Mouse (Mus musculus) NIH3T3 (cell line): Measurements from ENCODE around the gene Ndufa8.

Experiments used
- DNase-seq: peaks from one replicate; pipeline ENCODE4 v3.0.0-alpha.2; 2012; ENCODE audit warnings: low read depth

Ndufa8 gene

GRCm38 (mm10) chr2:36048748-36049566, at the start of gene Ndufa8, which contains the start of gene Morn5:
Gene Ndufa8, minus strand, starts transcription at chr2:36049406.
Gene Morn5, plus strand, starts transcription at chr2:36049458.
- peak; percentile 99 for DNase-seq

GRCm38 (mm10) chr2:36098021-36098420, 48.8 kb upstream of the Ndufa8 start:
- DNase-seq, result no peak

GRCm38 (mm10) chr2:36097129-36097815, 48.1 kb upstream of the Ndufa8 start:
- no peak for DNase-seq

GRCm38 (mm10) chr2:36093914-36094475, 44.8 kb upstream of the Ndufa8 start:
- no peak for DNase-seq

- DNase-seq, result no peak
These were observed 44.1 kb upstream of the Ndufa8 start for GRCm38 (mm10) chr2:36093301-36093700.

GRCm38 (mm10) chr2:36092748-36093147, 43.5 kb upstream of the Ndufa8 start:
- DNase-seq, result no peak

GRCm38 (mm10) chr2:36090853-36091741, 41.9 kb upstream of the Ndufa8 start:
- DNase-seq, result no peak

GRCm38 (mm10) chr2:36089190-36089589, 40.0 kb upstream of the Ndufa8 start:
- DNase-seq, result no peak

GRCm38 (mm10) chr2:36085041-36085440, 35.8 kb upstream of the Ndufa8 start:
- no peak for DNase-seq

- peak; percentile 52 for DNase-seq
These were observed 33.8 kb upstream of the Ndufa8 start for GRCm38 (mm10) chr2:36082802-36083580.

- DNase-seq, result peak; percentile 27
These were observed 32.2 kb upstream of the Ndufa8 start for GRCm38 (mm10) chr2:36081446-36081845.

- no peak for DNase-seq
These were observed 28.1 kb upstream of the Ndufa8 start for GRCm38 (mm10) chr2:36077160-36077761.

- no peak for DNase-seq
These were observed 26.0 kb upstream of the Ndufa8 start for GRCm38 (mm10) chr2:36075210-36075609.

- DNase-seq, result no peak
These were observed 24.6 kb upstream of the Ndufa8 start for GRCm38 (mm10) chr2:36073781-36074180.

GRCm38 (mm10) chr2:36071660-36072305, 22.6 kb upstream of the Ndufa8 start:
- DNase-seq, result no peak

- DNase-seq, result no peak
These were observed 17.9 kb upstream of the Ndufa8 start for GRCm38 (mm10) chr2:36067132-36067531.

GRCm38 (mm10) chr2:36061409-36061808, 12.2 kb upstream of the Ndufa8 start:
- DNase-seq, result no peak

- DNase-seq, result peak; percentile 48
These were observed 7.0 kb upstream of the Ndufa8 start for GRCm38 (mm10) chr2:36056248-36056647.

GRCm38 (mm10) chr2:36053249-36053648, 4.0 kb upstream of the Ndufa8 start:
- peak; percentile 52 for DNase-seq

- DNase-seq, result no peak
These were observed 355 bp upstream of the Ndufa8 start for GRCm38 (mm10) chr2:36049567-36049954.
